Mouse (Mus musculus) heart, embryonic 12.5 days (tissue): ENCODE measurements around the gene Ovol3. TPM values are rescaled to one million over a fixed set of nuclear protein-coding genes. Genes with fewer than 3 reads are reported as not detected.
"Not testable (repeated sequence)": the region's sequence is repeated elsewhere in the genome, so short reads cannot be mapped to it uniquely, and the experiment has no call there.

ENCODE experiments used
- ATAC-seq: fragments of 200-750 bp; cut with Nextera tagmentation; 2 replicates; pipeline ENCODE4 v1.8.0; 2017; ENCODE audit warnings: moderate TSS enrichment, moderate library complexity; ENCODE audit not compliant: insufficient number of reproducible peaks, low FRiP score
- H3K27ac ChIP-seq: fragments of 300-500 bp; sonication (generic); 2 replicates; pipeline ENCODE4 v1.5.1; 2016; ENCODE audit warnings: mild to moderate bottlenecking, moderate library complexity; ENCODE audit not compliant: poor library complexity, severe bottlenecking
- H3K27me3 ChIP-seq: fragments of 300-500 bp; sonication (generic); replicated peaks from 2 replicates; pipeline ENCODE4 v1.6.1; 2016; ENCODE audit warnings: mild to moderate bottlenecking, moderate library complexity
- H3K36me3 ChIP-seq: fragments of 300-500 bp; sonication (generic); 2 replicates; pipeline ENCODE4 v1.6.1; 2016; ENCODE audit warnings: mild to moderate bottlenecking, moderate library complexity
- H3K4me1 ChIP-seq: fragments of 300-500 bp; sonication (generic); replicated peaks from 2 replicates; pipeline ENCODE4 v1.6.1; 2016; ENCODE audit warnings: mild to moderate bottlenecking
- H3K4me2 ChIP-seq: fragments of 300-500 bp; sonication (generic); 2 replicates; pipeline ENCODE4 v1.6.1; 2016; ENCODE audit warnings: mild to moderate bottlenecking, moderate library complexity
- H3K4me3 ChIP-seq: fragments of 300-500 bp; sonication (generic); 2 replicates; pipeline ENCODE4 v1.5.1; 2016; ENCODE audit warnings: mild to moderate bottlenecking
- H3K9ac ChIP-seq: fragments of 300-500 bp; sonication (generic); 2 replicates; pipeline ENCODE4 v1.6.1; 2016; ENCODE audit warnings: mild to moderate bottlenecking, moderate library complexity
- H3K9me3 ChIP-seq: fragments of 300-500 bp; sonication (generic); replicated peaks from 2 replicates; pipeline ENCODE4 v1.6.1; 2016; ENCODE audit warnings: mild to moderate bottlenecking, moderate library complexity
- WGBS: fragments of 180-500 bp; shearing (Covaris S2); methylation state at CpG from one replicate; pipeline ENCODE4 v1.1.7; 2016; 5-methylcytosine and 5-hydroxymethylcytosine counted together
- polyA plus RNA-seq: library from polyadenylated mRNA; unstranded; fragments of >200 nt; fragmentation: Nextera tagmentation; extraction: Ambion mirVana; gene quantifications from 2 replicates; pipeline ENCODE4 v1.2.1, GENCODE M21; 2016

Gene Ovol3
- polyA plus RNA-seq, 1 experiment from 2014 or later: not detected

DNA sequence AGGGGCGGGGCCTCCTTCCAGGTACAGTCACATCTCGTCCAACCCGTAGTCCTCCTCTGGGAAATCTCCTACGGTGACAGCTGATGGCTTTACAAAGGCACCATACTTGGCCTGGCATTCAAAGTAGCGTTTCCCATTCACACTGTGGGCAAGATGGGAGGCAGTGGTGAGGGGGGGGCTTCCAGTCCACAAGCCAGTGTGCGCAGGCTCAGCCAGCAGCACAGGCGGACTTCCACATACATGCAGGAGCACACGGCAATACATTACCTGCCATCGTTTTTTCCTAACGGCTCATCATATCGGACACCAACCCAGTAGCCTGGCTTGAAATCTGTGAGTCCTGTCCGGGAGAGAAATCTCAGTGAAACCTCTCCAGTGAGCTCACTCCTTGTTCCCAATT is 11.3 kb downstream of the Ovol3 start:
- Histone ChIP-seq H3K36me3 (peaks cover 61% of the 10 kb centered on the region), H3K4me3 (no peak overlapping the region), H3K4me2 (no peak overlapping the region), H3K27me3 (no peaks in the 10 kb centered on the region), H3K4me1 (peaks cover 6% of the 10 kb centered on the region), H3K27ac (no peak overlapping the region), H3K9ac (no peak overlapping the region), H3K9me3 (no peaks in the 10 kb centered on the region)
- no peak for ATAC-seq
- 86% methylated on average over 12 of the region's 12 CpGs for WGBS

- H3K27me3 ChIP-seq: no peaks in the 10 kb centered on the region
- no peaks in the 10 kb centered on the region for H3K9me3 ChIP-seq
- WGBS: 93% methylated on average over 5 of the region's 5 CpGs
- H3K4me3 ChIP-seq: no peak overlapping the region
- H3K36me3 ChIP-seq: peaks cover 47% of the 10 kb centered on the region
- no peak overlapping the region for H3K27ac ChIP-seq
- H3K4me1 ChIP-seq: peaks cover 9% of the 10 kb centered on the region
- no peak overlapping the region for H3K4me2 ChIP-seq
- no peak overlapping the region for H3K9ac ChIP-seq
- no peak for ATAC-seq
Observed at GRCm38 (mm10) chr7:30222205-30222604, 13.3 kb downstream of the Ovol3 start.

DNA sequence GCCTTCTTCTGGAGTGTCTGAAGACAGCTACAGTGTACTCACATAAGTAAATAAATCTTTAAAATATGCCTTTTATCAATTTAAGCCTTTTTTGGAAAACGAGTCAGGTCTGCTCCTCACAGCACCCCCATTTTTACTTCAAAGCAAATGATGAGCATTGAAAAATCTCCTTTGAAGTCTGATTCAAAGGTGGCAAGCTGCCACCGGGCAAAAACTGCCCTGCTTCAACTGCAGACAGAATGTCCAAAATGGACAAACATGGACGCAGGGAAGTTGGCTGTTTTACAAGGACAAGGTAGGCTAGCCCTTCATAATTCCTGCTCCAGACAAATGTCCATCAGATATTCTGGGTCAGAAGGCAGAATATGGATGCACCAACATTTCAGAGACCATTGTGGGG is 14.1 kb downstream of the Ovol3 start:
- no peak overlapping the region for H3K4me2 ChIP-seq
- no peak overlapping the region for H3K27ac ChIP-seq
- H3K4me1 ChIP-seq: peaks cover 9% of the 10 kb centered on the region
- no peaks in the 10 kb centered on the region for H3K27me3 ChIP-seq
- 73% methylated on average over 3 of the region's 3 CpGs for WGBS
- ATAC-seq: no peak
- no peak overlapping the region for H3K9ac ChIP-seq
- H3K4me3 ChIP-seq: no peak overlapping the region
- H3K36me3 ChIP-seq: peaks cover 39% of the 10 kb centered on the region
- no peaks in the 10 kb centered on the region for H3K9me3 ChIP-seq

DNA sequence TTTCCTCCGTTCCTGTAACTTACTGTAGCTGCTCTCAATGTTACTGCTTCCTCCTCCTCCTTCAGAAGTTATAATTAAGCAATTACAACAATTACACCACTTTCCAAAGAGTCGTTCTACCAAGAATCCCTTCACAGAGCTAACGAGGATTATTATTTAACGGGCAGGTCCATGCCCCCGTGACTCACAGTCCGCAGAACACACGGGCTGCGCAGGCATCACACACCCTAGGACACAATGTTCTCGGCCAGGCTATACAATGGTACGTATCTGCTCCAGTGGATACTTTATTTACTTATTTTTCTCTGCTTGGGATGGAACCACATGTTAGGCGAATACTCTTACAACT is 15.5 kb downstream of the Ovol3 start:
- ATAC-seq: no peak
- no peaks in the 10 kb centered on the region for H3K9me3 ChIP-seq
- H3K27ac ChIP-seq: no peak overlapping the region

GRCm38 (mm10) chr7:30219293-30220007 is 16.1 kb downstream of the Ovol3 start:
- H3K27me3 ChIP-seq: no peaks in the 10 kb centered on the region
- H3K9ac ChIP-seq: peak overlapping the region; percentile 68
- 3% methylated on average over 16 of the region's 16 CpGs for WGBS
- H3K4me2 ChIP-seq: peak overlapping the region; percentile 82
- H3K4me1 ChIP-seq: peaks cover 9% of the 10 kb centered on the region
- H3K9me3 ChIP-seq: no peaks in the 10 kb centered on the region
- H3K4me3 ChIP-seq: peak overlapping the region; percentile 55
- peak; percentile 52; the same call in 1 of the 2 replicates for ATAC-seq
- peaks cover 19% of the 10 kb centered on the region for H3K36me3 ChIP-seq
- H3K27ac ChIP-seq: no peak overlapping the region

More for the DNA sequence above, 15.5 kb downstream of the Ovol3 start:
- Histone ChIP-seq H3K4me3 (peak overlapping the region; percentile 55), H3K4me2 (peak overlapping the region; percentile 82), H3K36me3 (peaks cover 25% of the 10 kb centered on the region), H3K9ac (peak overlapping the region; percentile 68), H3K27me3 (no peaks in the 10 kb centered on the region), H3K4me1 (peaks cover 9% of the 10 kb centered on the region)
- WGBS: 18% methylated on average over 11 of the region's 11 CpGs

DNA sequence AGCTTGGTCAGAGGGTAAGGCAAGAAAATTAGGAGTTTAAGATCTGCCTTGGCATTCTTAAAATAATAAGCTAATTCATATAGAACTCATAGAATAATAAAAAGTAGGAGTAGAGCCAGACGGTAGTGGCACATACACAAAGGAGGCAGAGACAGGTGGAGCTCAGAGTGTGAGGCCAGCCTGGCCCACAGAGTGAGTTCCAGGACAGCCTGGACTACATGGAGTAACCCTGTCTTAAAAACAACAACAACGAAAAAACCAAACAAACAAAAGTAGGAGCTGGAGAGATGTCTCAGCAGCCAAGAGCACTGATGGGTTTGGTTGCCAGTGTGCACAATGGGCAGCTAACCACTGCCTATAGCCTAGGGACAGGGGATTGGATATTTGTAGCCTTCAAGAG is 18.2 kb downstream of the Ovol3 start:
- 73% methylated on average over 2 of the region's 2 CpGs for WGBS
- H3K4me1 ChIP-seq: peaks cover 9% of the 10 kb centered on the region
- H3K4me3 ChIP-seq: no peak overlapping the region
- 0 out of 2 replicates have a peak, but pooled peaks cover 2% of the 10 kb centered on the region for H3K36me3 ChIP-seq
- no peaks in the 10 kb centered on the region for H3K27me3 ChIP-seq
- H3K9me3 ChIP-seq: no peaks in the 10 kb centered on the region
- ATAC-seq: no peak
- H3K9ac ChIP-seq: no peak overlapping the region
- H3K27ac ChIP-seq: no peak overlapping the region
- H3K4me2 ChIP-seq: no peak overlapping the region

GRCm38 (mm10) chr7:30216723-30217151 is 18.8 kb downstream of the Ovol3 start:
- H3K27ac ChIP-seq: no peak overlapping the region
- no peak overlapping the region for H3K4me3 ChIP-seq
- under 1% methylated on average over 16 of the region's 16 CpGs for WGBS
- peak overlapping the region; percentile 55 for H3K4me2 ChIP-seq
- H3K36me3 ChIP-seq: 0 out of 2 replicates have a peak, but pooled peaks cover 2% of the 10 kb centered on the region
- no peak overlapping the region for H3K9ac ChIP-seq
- H3K27me3 ChIP-seq: no peaks in the 10 kb centered on the region
- peak; percentile 79 for ATAC-seq
- H3K9me3 ChIP-seq: no peaks in the 10 kb centered on the region
- peaks cover 9% of the 10 kb centered on the region for H3K4me1 ChIP-seq

- Histone ChIP-seq H3K4me1 (peaks cover 9% of the 10 kb centered on the region), H3K4me2 (no peak overlapping the region), H3K36me3 (no peaks in the 10 kb centered on the region), H3K27ac (no peak overlapping the region), H3K9ac (no peak overlapping the region), H3K4me3 (no peak overlapping the region), H3K27me3 (no peaks in the 10 kb centered on the region), H3K9me3 (no peaks in the 10 kb centered on the region)
- ATAC-seq: no peak
- WGBS: 84% methylated on average over 3 of the region's 3 CpGs
Observed at GRCm38 (mm10) chr7:30215875-30216274, 19.6 kb downstream of the Ovol3 start.

DNA sequence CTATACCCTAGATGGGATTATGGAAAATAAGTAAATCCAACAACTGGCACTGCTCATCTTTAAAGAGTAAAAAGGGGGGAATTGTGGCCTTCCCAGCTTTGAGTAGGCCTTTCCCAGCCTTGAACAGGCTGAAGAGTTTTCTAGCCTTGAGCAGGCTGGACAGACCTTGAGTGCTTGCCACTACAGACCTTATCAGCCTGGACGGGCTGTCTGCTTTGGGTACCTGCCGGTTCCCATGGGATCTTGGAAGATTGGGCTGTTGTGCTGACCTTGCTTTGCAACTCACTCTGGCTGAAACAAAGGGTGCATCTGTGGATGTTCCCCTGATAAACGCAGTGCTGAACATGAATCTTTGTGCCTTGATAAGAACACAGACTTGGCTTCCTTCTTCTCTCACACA is 21.6 kb downstream of the Ovol3 start:
- Histone ChIP-seq H3K4me3 (no peak overlapping the region), H3K27me3 (no peaks in the 10 kb centered on the region), H3K4me2 (no peak overlapping the region), H3K36me3 (no peaks in the 10 kb centered on the region), H3K27ac (no peak overlapping the region), H3K9ac (no peak overlapping the region), H3K4me1 (0 out of 2 replicates have a peak, but pooled peaks cover under 1% of the 10 kb centered on the region), H3K9me3 (no peaks in the 10 kb centered on the region)
- ATAC-seq: no peak
- WGBS: 74% methylated on average over 3 of the region's 3 CpGs

- ATAC-seq: no peak
- WGBS: 35% methylated on average over 4 of the region's 4 CpGs
- no peaks in the 10 kb centered on the region for H3K9me3 ChIP-seq
- no peak overlapping the region for H3K27ac ChIP-seq
- H3K36me3 ChIP-seq: no peaks in the 10 kb centered on the region
- no peaks in the 10 kb centered on the region for H3K27me3 ChIP-seq
- no peak overlapping the region for H3K4me3 ChIP-seq
- no peak overlapping the region for H3K4me2 ChIP-seq
- no peak overlapping the region for H3K9ac ChIP-seq
- no peaks in the 10 kb centered on the region for H3K4me1 ChIP-seq
Observed at GRCm38 (mm10) chr7:30211025-30211424, 24.5 kb downstream of the Ovol3 start.

DNA sequence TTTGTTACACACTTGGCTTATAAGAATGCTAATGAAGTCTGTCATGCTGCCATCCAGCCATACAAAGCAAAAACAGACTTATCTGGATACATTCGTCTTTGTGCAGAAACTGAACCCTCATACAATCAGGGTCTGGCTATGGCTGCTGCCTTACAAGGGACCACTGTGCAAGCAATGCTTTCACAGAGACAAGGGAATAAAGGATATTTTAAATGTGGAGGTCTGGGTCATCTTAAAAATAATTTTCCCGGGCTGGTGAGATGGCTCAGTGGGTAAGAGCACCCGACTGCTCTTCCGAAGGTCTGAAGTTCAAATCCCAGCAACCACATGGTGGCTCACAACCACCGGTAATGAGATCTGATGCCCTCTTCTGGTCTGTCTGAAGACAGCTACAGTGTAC is 29.2 kb downstream of the Ovol3 start:
- not testable (repeated sequence) for ATAC-seq, H3K9ac ChIP-seq, H3K4me2 ChIP-seq, H3K4me3 ChIP-seq, H3K27me3 ChIP-seq, H3K36me3 ChIP-seq, H3K27ac ChIP-seq, H3K9me3 ChIP-seq
- 47% methylated on average over 5 of the region's 5 CpGs for WGBS
- H3K4me1 ChIP-seq: peaks cover 11% of the 10 kb centered on the region

- Histone ChIP-seq H3K9me3 (no peaks in the 10 kb centered on the region), H3K36me3 (no peaks in the 10 kb centered on the region), H3K27me3 (no peaks in the 10 kb centered on the region), H3K9ac (no peak overlapping the region), H3K4me2 (no peak overlapping the region), H3K27ac (no peak overlapping the region), H3K4me3 (no peak overlapping the region), H3K4me1 (peaks cover 11% of the 10 kb centered on the region)
- 6% methylated on average over 2 of the region's 2 CpGs for WGBS
- ATAC-seq: no peak
Observed at GRCm38 (mm10) chr7:30205383-30205782, 30.1 kb downstream of the Ovol3 start.
